Mouse (Mus musculus): ENCODE data around the gene Gm28047. TPM values are rescaled to one million over a fixed set of nuclear protein-coding genes. Genes with fewer than 3 reads are reported as not detected.
"Not testable (repeated sequence)": the region's sequence is repeated elsewhere in the genome, so short reads cannot be mapped to it uniquely, and the experiment has no call there.

Gm28047 gene
- total and polyA plus RNA-seq, 2 experiments, result not detected

- Histone ChIP-seq H3K4me1 (ENCODE audit: control insufficient read depth, insufficient read depth, low read length) (peaks cover 3% of the 10 kb centered on the region; the same call in 1 of the 2 replicates), H3K79me2 (ENCODE audit: control insufficient read depth, insufficient read depth, low read length) (peaks cover 9% of the 10 kb centered on the region; the same call in 1 of the 2 replicates), H3K27ac (replicated peaks; ENCODE audit: insufficient read depth, low read depth, low read length) (peak overlapping the region; percentile 97), H3K27me3 (ENCODE audit: control insufficient read depth, insufficient read depth, low read length) (no peaks in the 10 kb centered on the region), H3K4me3 (ENCODE audit: insufficient read depth, low read depth, low read length) (peak overlapping the region; percentile 91), H3K9ac (ENCODE audit: low read depth, low read length) (peak overlapping the region; percentile 98), H3K36me3 (ENCODE audit: control insufficient read depth, insufficient read depth, low read length) (peaks cover 9% of the 10 kb centered on the region)
- WGBS, result under 1% methylated on average over 53 of the region's 53 CpGs
- TF ChIP-seq POLR2A (IDR thresholded peaks at IDR 0.05; ENCODE audit: extremely low read depth, insufficient read depth, low read length) (peak; percentile 83), CTCF (IDR thresholded peaks at IDR 0.05; ENCODE audit: low read depth, low read length) (peak; percentile 100)
- DNase-seq (ENCODE audit: extremely low read depth, low read depth, low spot score), result peak; percentile 95
Measured at GRCm38 (mm10) chr15:102670767-102671575, 46.1 kb upstream of the Gm28047 start.

GRCm38 (mm10) chr15:102670281-102670680 lies 45.4 kb upstream of the Gm28047 start:
- H3K79me2 ChIP-seq (ENCODE audit: control insufficient read depth, insufficient read depth, low read length), result peaks cover 9% of the 10 kb centered on the region; the same call in 1 of the 2 replicates
- H3K27me3 ChIP-seq (ENCODE audit: control insufficient read depth, insufficient read depth, low read length), result no peaks in the 10 kb centered on the region
- peak overlapping the region; percentile 97 for H3K27ac ChIP-seq (replicated peaks; ENCODE audit: insufficient read depth, low read depth, low read length)
- H3K4me3 ChIP-seq (ENCODE audit: insufficient read depth, low read depth, low read length), result peak overlapping the region; percentile 91
- peaks cover 10% of the 10 kb centered on the region for H3K36me3 ChIP-seq (ENCODE audit: control insufficient read depth, insufficient read depth, low read length)
- WGBS, result 4% methylated on average over 6 of the region's 6 CpGs
- peak; percentile 56 for DNase-seq (ENCODE audit: extremely low read depth, low read depth, low spot score)
- H3K4me1 ChIP-seq (ENCODE audit: control insufficient read depth, insufficient read depth, low read length), result peaks cover 3% of the 10 kb centered on the region; the same call in 1 of the 2 replicates
- no peak for TF ChIP-seq POLR2A (IDR thresholded peaks at IDR 0.05; ENCODE audit: extremely low read depth, insufficient read depth, low read length)
- no peak for TF ChIP-seq CTCF (IDR thresholded peaks at IDR 0.05; ENCODE audit: low read depth, low read length)
- peak overlapping the region; percentile 98 for H3K9ac ChIP-seq (ENCODE audit: low read depth, low read length)

DNA sequence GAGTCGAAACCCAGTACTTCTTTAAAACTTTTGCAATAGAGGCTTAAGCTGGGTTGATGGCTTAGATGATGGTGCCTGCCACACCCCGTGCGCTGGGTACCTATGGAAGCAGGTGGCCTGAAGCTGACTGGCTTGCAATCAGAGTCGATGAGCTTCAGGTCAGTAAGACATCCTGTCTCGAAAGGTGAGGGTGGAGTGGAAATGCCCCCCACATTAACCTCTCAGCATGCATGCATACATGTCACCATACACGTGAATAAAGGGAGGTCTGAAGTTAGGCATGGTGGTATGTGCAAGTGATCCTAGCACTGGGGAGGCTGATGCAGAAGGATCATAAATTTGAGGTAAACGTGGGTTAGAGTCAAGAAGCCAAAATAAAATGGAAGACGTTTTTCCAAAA lies 44.7 kb upstream of the Gm28047 start:
- Histone ChIP-seq H3K9ac (ENCODE audit: low read depth, low read length) (peak overlapping the region; percentile 45; the same call in 1 of the 2 replicates), H3K4me3 (ENCODE audit: insufficient read depth, low read depth, low read length) (no peak overlapping the region)
- TF ChIP-seq CTCF (IDR thresholded peaks at IDR 0.05; ENCODE audit: low read depth, low read length) (no peak), POLR2A (IDR thresholded peaks at IDR 0.05; ENCODE audit: extremely low read depth, insufficient read depth, low read length) (no peak)

DNA sequence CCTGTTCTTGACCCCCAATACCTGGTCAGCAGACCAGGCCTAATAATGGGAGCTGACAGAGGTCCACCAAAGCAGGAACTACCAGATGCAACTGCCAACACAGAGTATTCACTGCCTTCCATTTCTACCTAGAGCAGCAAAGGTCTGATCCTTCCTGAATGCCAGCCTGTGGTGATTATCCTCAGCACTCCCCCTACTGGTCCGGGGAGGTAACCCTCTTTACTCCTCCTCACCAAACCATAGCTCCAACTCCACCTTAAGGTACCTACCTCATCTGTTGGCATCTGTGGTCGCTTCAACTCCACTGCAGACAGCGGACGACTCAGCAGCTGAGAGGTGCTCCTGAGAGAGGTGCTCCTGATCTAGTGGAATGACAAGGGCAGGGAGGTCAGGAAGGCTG lies 40.6 kb upstream of the Gm28047 start:
- TF ChIP-seq POLR2A (IDR thresholded peaks at IDR 0.05; ENCODE audit: extremely low read depth, insufficient read depth, low read length) (no peak), CTCF (IDR thresholded peaks at IDR 0.05; ENCODE audit: low read depth, low read length) (peak; percentile 66; the same call in 1 of the 2 replicates)
- peaks cover 48% of the 10 kb centered on the region for H3K36me3 ChIP-seq (ENCODE audit: control insufficient read depth, insufficient read depth, low read length)
- H3K4me1 ChIP-seq (ENCODE audit: control insufficient read depth, insufficient read depth, low read length), result peaks cover 3% of the 10 kb centered on the region; the same call in 1 of the 2 replicates
- H3K27ac ChIP-seq (replicated peaks; ENCODE audit: insufficient read depth, low read depth, low read length), result no peak overlapping the region
- H3K9ac ChIP-seq (ENCODE audit: low read depth, low read length), result no peak overlapping the region
- 26% methylated on average over 4 of the region's 4 CpGs for WGBS
- no peaks in the 10 kb centered on the region for H3K27me3 ChIP-seq (ENCODE audit: control insufficient read depth, insufficient read depth, low read length)
- peak; percentile 45 for DNase-seq (ENCODE audit: extremely low read depth, low read depth, low spot score)
- no peak overlapping the region for H3K4me3 ChIP-seq (ENCODE audit: insufficient read depth, low read depth, low read length)
- peaks cover 5% of the 10 kb centered on the region; the same call in 1 of the 2 replicates for H3K79me2 ChIP-seq (ENCODE audit: control insufficient read depth, insufficient read depth, low read length)

More for the DNA sequence above, 44.7 kb upstream of the Gm28047 start:
- Histone ChIP-seq H3K4me1 (ENCODE audit: control insufficient read depth, insufficient read depth, low read length) (peaks cover 3% of the 10 kb centered on the region; the same call in 1 of the 2 replicates), H3K27ac (replicated peaks; ENCODE audit: insufficient read depth, low read depth, low read length) (no peak overlapping the region), H3K27me3 (ENCODE audit: control insufficient read depth, insufficient read depth, low read length) (no peaks in the 10 kb centered on the region), H3K79me2 (ENCODE audit: control insufficient read depth, insufficient read depth, low read length) (peaks cover 9% of the 10 kb centered on the region; the same call in 1 of the 2 replicates), H3K36me3 (ENCODE audit: control insufficient read depth, insufficient read depth, low read length) (peaks cover 16% of the 10 kb centered on the region)
- no peak for DNase-seq (ENCODE audit: extremely low read depth, low read depth, low spot score)
- WGBS, result 85% methylated on average over 8 of the region's 8 CpGs

- no peaks in the 10 kb centered on the region for H3K27me3 ChIP-seq (ENCODE audit: control insufficient read depth, insufficient read depth, low read length)
- H3K27ac ChIP-seq (replicated peaks; ENCODE audit: insufficient read depth, low read depth, low read length), result no peak overlapping the region
- DNase-seq (ENCODE audit: extremely low read depth, low read depth, low spot score), result no peak
- peaks cover 48% of the 10 kb centered on the region for H3K36me3 ChIP-seq (ENCODE audit: control insufficient read depth, insufficient read depth, low read length)
- no peak overlapping the region for H3K9ac ChIP-seq (ENCODE audit: low read depth, low read length)
- WGBS, result 87% methylated on average over 8 of the region's 8 CpGs
- TF ChIP-seq POLR2A (IDR thresholded peaks at IDR 0.05; ENCODE audit: extremely low read depth, insufficient read depth, low read length), result no peak
- TF ChIP-seq CTCF (IDR thresholded peaks at IDR 0.05; ENCODE audit: low read depth, low read length), result no peak
- no peaks in the 10 kb centered on the region for H3K4me1 ChIP-seq (ENCODE audit: control insufficient read depth, insufficient read depth, low read length)
- no peaks in the 10 kb centered on the region for H3K79me2 ChIP-seq (ENCODE audit: control insufficient read depth, insufficient read depth, low read length)
- H3K4me3 ChIP-seq (ENCODE audit: insufficient read depth, low read depth, low read length), result no peak overlapping the region
Measured at GRCm38 (mm10) chr15:102663825-102664224, 39.0 kb upstream of the Gm28047 start.

DNA sequence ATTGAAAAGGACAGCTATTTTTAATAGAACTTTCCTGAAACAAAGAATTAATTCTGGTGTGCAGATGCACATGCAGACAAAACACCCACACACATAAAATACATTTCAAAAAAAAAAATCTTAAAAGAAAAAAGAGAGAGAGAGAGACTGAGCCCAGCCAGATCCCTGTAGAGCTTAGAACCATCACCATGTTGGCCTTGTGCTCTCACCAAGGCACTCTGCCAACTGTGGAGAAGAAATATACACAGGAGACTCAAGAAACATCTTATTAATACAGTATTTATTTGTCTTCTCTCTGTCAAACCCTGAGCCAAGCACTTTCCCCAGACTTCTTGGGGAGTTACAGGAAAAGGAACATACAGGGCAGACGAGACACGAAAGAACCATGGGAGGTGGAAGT lies 37.7 kb upstream of the Gm28047 start:
- H3K36me3 ChIP-seq (ENCODE audit: control insufficient read depth, insufficient read depth, low read length), result peaks cover 48% of the 10 kb centered on the region
- not testable (repeated sequence) for H3K4me1 ChIP-seq (ENCODE audit: control insufficient read depth, insufficient read depth, low read length); H3K27me3 ChIP-seq (ENCODE audit: control insufficient read depth, insufficient read depth, low read length); DNase-seq (ENCODE audit: extremely low read depth, low read depth, low spot score); H3K79me2 ChIP-seq (ENCODE audit: control insufficient read depth, insufficient read depth, low read length); H3K4me3 ChIP-seq (ENCODE audit: insufficient read depth, low read depth, low read length); H3K27ac ChIP-seq (replicated peaks; ENCODE audit: insufficient read depth, low read depth, low read length); H3K9ac ChIP-seq (ENCODE audit: low read depth, low read length)
- WGBS, result 88% methylated on average over 2 of the region's 2 CpGs

Measured in liver, adult 2 months (tissue).